In the genomic region with DNA sequence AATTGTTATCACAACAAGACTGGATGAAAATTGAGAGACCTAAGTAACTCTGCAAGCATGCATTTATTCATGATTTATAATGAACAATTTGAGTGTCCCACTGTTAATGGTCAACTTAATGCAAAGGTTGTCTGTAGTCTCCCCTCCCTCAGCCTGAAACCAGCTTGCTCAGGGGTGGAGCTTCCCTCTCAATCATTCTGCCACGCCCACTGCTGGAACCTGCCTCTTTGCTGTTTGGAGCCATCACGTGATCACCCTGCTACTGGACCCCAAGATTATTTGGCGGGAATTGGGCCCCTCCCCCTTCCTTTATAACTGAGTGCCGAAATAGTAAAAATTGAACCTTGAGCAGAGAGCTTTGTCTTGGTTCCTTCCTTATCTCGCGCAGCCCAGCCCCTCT, we compare ENCODE assay signal across 6 mouse cellular contexts. TPM values are rescaled to one million over a fixed set of nuclear protein-coding genes. Genes with fewer than 3 reads are reported as not detected.
A peak's percentile ranks its signal among the peaks of the same experiment; 100 is the strongest.
DNase-seq lines count a peak whose midpoint lies in the region; ATAC-seq lines count a peak whose summit lies in the region.
"Not testable (repeated sequence)": the region's sequence is repeated elsewhere in the genome, so short reads cannot be mapped to it uniquely, and the experiment has no call there.

No protein-coding gene starts in this region.

- not testable (repeated sequence) for H3K27me3 ChIP-seq in limb, embryonic 11.5 days (ENCODE audit: control insufficient read depth, insufficient read depth, low read length)

- H3K4me3 ChIP-seq in ES-E14 (ENCODE audit: insufficient read depth in 1 of 2, low read depth in 1 of 2, low read length in 2 of 2, poor library complexity in 1 of 2, severe bottlenecking in 1 of 2); limb, embryonic 11.5 days (ENCODE audit: low read depth, low read length): not testable (repeated sequence)

- H3K27ac ChIP-seq in ES-E14 (ENCODE audit: insufficient read depth, low read depth, low read length, poor library complexity, severe bottlenecking); limb, embryonic 11.5 days (replicated peaks; ENCODE audit: low read depth, low read length): not testable (repeated sequence)

- WGBS in limb, embryonic 11.5 days = 69% methylated on average over 4 of the region's 6 CpGs

- not testable (repeated sequence) for H3K9ac ChIP-seq in ES-E14 (ENCODE audit: insufficient read depth, low read depth, low read length, poor library complexity, severe bottlenecking); limb, embryonic 11.5 days (ENCODE audit: low read length)

- DNase-seq in ES-CJ7 (ENCODE audit: low read depth, low spot score) (peak; percentile 63), ES-E14 (ENCODE audit: low read depth, low spot score) (peak; percentile 30), R1 (ENCODE audit: low read depth, low spot score) (peak; percentile 85), ZHBTc4 (ENCODE audit: low read depth, low spot score) (peak; percentile 68)
- DNase-seq in heart, adult 11 months = peak; percentile 79
- DNase-seq in limb, embryonic 11.5 days (ENCODE audit: low spot score) = peak; percentile 12

- in situ Hi-C loops in ES-E14 (cut with MboI; ENCODE audit: low sequenced_read_pairs in 2 of 2, unreplicated experiment in 2 of 2) = not testable (repeated sequence)

- not testable (repeated sequence) for H3K9me3 ChIP-seq in ES-E14 (ENCODE audit: control insufficient read depth, insufficient read depth, low read depth, low read length); limb, embryonic 11.5 days (ENCODE audit: control insufficient read depth, low read length)

- not testable (repeated sequence) for H3K4me1 ChIP-seq in ES-E14 (ENCODE audit: control insufficient read depth in 2 of 2, insufficient read depth in 2 of 2, low read length in 2 of 2, poor library complexity in 1 of 2); limb, embryonic 11.5 days (ENCODE audit: control insufficient read depth, insufficient read depth, low read length)

- not testable (repeated sequence) for H3K4me2 ChIP-seq in limb, embryonic 11.5 days (ENCODE audit: low read depth, severe bottlenecking)

- H3K36me3 ChIP-seq in ES-E14 (ENCODE audit: control insufficient read depth, insufficient read depth, low read length, poor library complexity, severe bottlenecking); limb, embryonic 11.5 days (ENCODE audit: control insufficient read depth, insufficient read depth, low read length): not testable (repeated sequence)

- not testable (repeated sequence) for ATAC-seq in limb, embryonic 11.5 days (ENCODE audit: insufficient number of reproducible peaks, low FRiP score, low TSS enrichment, low read depth)

RNA-seq across cellular contexts. Expression of gene Scaf11, which starts 19.2 kb away (rescaled TPM):
- total RNA-seq in ES-E14 (2012; rRNA removed) = 57.4 and 92.7 TPM in 2 replicates
- 138 and 149 TPM in 2 replicates for polyA plus RNA-seq in limb, embryonic 11.5 days (2014; fragmentation: Nextera tagmentation; extraction: Ambion mirVana)

Comparison
In these comparisons a context has a peak if more than half of its experiments do, and no peak if none do; other contexts are left out.
1. DNase-seq: peak in every context shown above with its lines; median percentile 85 in R1; 79 in heart, adult 11 months; 68 in ZHBTc4; 63 in ES-CJ7; 30 in ES-E14; 12 in limb, embryonic 11.5 days.